Mouse (Mus musculus) frontal cortex, postnatal 14 days (tissue): ENCODE data around the gene Gan.

Experiments
- DNase-seq, 2 experiments: peaks; one replicate each; pipeline ENCODE4 v3.0.0; 2022; ENCODE audit warnings: low spot score in 2 of 2

The Gan gene

DNA sequence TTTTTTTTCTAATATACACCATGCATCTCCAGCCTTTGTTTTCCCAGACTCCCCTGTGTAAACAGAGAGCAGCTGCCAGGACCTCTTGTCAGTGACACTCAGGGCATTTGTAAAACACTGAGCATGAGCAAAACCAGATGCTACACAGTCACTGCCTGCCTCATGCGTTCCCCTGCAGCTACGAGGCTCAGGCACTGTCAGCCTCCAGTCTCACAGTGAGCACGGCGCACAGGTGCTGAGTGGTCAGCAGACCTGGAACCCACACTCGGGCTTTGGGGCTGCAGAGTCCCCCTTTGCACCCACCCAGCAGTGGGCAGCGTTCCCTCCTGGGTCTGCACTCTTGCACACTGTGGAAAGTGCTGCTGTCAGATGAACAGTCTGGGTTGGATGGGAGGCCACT, 41.7 kb downstream of the Gan start:
- no peak for DNase-seq

DNA sequence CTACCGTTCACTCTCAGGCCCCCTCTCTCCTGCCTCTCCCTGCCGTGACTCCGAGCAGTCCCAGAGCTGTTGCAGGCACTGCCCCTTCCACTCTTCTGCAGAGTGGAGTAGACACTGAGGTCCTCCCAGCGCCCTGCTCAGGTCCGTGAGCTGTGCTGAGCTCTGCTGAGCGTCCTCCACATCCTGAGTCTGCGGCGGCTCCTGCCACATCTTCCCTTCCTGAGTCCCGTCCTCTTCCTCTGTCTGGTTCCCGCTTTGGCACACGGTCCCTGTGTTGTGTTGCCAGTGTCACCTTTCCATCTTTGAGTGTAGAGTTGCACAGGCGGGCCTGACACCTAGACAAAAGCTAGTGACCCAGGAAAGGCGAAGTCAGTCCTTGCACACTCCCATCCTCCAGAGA, 42.4 kb downstream of the Gan start:
- DNase-seq, result no peak

DNA sequence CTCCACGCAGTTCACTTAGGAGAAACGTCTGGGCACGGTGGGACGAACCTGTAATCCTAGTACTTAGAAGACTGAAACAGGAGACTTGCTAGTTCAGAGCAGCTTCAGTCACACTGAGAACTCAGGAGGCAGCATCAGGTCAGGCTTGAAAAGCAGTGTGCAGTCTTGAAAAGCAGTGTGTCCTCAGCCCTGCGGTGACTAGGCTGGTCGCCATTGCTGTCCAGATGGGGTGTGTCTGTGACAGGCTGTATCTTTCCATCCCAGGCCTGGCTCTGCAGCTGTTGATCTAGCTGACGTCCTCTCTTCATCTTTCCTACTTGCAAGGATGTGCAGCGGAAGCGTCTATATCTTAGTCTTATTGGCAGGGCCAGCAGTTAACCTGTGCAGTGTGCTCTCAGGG, 42.9 kb downstream of the Gan start:
- no peak for DNase-seq

DNA sequence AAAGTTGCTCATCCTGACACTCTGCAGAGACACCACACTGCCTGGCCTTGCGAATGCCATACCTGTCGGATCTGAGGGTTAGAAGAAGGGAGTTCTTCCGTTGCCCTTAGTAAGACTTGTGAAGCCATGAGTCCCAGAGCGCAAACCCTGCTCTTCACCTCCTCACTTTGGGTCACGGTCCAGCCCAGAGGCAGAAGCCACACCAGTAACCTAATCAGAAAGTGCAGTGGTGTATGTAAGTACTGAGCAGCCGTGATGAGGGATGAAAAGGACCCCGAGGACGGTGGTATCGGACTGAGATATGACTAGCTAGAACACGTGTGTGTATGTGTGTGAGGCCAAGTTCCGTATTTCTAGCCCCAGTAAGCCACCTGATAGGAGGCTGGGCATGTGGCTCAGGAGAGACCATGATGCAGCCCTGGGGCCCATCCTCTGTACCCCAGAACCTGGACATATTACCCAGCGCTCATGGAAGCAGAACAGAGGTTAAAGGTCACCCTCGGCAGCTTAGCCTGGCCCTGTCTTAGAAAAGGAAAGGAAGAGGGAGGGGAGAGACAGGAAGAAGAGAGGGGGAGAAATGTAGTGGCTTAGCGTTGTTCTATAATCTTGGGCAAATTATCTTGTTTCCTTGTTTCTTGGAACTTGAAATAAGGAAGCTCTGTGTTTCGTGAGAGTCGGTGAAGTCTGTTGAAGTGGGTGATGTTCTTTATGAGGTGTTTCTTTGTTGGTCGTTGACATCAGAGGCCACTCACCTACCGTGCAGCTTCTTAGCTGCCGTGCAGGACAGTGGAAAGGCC, 43.5 kb downstream of the Gan start:
- no peak for DNase-seq

DNA sequence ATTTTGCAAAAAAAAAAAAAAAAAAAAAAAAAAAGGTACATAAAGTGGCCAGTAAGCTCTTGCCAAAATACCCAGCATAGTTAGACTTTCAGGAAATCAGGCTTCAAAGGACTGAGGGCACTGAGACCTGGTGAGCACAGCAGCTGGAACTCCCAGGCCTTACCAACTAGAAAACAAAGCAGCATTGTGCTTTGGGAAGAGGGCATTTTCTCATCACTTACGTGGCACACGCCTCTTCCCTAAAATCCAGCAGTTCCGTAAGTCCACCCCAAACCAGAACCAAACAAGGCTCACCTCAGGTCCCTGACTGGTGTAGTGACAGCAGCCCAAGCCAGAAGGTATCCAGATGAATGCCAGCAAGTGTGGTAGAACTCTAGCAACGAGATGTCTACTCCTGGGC, 45.1 kb downstream of the Gan start:
- DNase-seq, result no peak

DNA sequence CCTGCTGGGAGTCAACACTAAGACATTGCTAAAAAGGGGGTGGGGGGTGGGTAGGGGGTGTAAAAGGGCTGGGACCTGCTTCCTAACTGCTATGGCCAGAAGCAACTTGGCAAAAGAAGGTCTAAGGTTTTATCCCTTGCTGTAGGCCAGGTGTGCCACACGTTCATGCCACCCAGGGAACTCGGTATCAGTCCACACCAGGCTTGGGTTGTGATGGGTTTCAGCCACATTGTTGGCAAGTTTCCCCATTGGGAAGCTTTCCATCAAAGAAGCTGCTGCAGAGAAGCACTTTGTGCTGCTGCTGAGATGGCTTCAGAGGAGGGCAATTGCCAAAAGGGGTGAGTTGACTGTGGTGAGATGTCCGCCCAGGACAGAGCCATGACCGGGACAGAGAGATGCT, 47.9 kb downstream of the Gan start:
- DNase-seq, result no peak

DNA sequence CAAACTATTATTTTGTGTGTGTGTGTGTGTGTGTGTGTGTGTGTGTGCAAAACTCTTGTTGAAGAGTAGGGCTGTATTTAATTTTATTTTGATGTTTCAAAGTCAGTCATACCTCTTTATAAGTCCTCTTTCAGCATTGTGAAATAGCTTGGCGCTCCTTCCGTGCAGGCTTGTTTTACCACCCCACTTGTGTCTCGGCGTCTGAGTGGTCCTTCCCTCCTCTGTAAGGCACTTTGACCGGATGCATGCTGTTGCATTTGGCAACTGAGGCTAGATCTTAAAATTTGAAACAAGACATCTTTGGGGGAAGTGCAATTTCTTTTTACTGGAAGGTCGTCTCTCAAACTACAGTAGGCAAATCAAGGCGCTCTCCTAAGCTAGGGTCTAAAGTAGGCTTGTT, 48.7 kb downstream of the Gan start:
- no peak for DNase-seq

DNA sequence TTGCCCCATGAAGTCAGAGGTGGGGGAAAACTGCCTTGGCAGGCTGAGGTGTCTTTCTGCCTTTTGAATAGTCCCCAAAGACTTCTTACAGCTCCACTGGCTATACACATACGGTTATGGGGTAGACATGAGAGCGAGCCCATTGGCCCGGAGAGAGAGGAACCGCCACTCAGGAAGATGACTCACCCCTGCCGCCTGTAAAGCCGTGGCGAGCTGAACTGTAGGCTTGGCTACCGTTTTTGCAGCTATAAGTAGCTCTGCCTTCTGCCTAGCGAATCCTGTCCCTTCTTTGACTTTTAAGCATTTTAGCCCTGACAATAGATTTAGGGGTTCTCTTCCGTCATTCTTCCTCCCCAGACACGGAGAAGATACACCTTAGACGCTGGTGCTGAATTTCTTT, 51.2 kb downstream of the Gan start:
- DNase-seq, result no peak

DNA sequence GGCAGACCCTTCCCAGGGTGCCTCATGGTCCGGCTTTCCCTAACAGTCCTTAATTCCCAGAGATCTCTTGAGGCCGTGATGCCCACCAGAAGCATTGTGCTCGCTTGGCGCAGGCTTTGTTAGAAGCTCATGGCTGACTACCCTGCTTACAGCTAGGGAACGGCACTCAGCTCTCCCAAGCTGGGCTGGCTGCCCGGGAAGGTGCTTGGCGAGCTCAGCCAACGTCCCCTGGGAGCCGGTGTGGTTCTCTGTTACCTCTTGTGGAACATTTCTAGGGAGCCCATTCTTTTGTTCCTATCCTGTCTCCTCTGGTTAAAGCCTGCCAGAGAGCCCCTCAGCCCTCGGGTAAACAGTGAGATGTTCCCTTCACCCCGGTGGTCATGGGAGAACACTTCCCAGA, 54.2 kb downstream of the Gan start:
- DNase-seq, result no peak

DNA sequence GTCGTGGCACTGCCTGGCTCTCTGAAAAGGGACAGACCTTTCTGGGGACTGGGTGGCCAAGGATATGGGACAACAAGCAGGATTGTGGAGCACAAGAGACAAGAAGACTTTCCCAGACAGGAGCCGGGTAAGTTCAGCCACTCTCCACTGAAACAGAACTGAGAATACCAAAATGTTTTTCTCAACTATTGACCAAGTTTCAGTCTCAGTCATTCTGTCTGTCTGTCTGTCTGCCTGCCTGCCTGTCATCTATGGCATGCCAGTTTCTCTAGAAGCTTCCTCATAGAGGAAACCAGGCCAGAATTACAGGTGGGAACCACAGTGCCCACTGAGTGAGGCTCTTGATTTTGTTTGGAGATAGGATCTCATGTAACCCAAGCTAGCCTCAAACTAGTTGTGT, 59.8 kb downstream of the Gan start:
- no peak for DNase-seq

DNA sequence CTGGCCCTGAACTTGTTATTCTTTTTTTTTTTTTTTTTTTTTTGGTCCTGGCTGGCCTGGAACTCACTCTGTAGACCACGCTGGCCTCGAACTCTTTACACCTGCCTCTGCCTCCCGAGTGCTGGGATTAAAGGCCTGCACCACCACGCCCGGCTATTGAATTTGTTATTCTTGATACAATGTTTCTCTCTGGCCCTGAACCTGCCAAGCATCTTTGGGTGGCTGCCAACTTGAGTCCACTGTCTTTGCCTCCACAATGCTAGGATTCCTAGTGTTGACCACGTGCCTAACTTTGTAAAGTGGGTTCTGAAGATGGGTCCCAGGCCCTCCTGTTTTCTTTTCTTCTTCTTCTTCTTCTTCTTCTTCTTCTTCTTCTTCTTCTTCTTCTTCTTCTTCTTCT, 64.5 kb downstream of the Gan start:
- DNase-seq, result no peak

DNA sequence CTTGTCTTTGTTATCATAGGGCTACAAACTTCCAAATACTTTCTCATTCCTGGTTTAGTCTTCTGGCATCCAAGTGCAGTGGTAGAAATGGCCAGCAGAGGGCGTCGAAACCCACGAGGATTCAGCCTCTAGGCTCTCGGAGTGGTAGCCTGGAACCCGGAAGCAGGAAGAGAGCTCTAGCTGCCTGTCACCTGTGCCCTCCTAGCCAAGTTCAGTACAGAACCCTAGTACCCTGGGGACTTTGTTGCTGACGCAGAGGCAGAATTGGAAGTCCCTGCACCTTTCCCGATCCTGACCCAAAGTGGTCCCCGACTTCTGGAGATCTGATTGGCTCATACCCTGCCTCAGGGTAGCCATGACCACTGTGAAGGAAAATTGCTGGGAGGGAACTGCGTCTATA, 66.7 kb downstream of the Gan start:
- DNase-seq, result peak; percentile 51 to 88

DNA sequence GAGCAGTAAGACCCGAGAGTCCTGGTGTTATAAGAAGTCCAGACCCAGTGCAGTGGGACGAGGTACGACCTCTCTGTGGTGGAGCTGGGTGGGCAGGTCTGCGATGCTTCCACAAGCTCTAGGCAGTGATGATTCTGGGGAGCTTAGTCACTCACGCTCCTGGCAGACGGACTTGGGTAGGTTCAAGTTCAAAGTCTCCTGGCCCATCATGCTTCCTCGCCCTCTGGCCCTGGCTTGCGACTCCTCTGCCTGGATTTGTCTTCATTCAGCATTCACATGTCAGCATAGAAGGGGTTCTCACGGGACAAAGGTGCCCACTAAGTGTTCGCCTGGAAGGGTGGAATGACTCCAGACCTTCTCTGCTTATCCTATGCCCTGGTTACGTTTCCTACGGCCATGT, 68.4 kb downstream of the Gan start:
- DNase-seq, result no peak

DNA sequence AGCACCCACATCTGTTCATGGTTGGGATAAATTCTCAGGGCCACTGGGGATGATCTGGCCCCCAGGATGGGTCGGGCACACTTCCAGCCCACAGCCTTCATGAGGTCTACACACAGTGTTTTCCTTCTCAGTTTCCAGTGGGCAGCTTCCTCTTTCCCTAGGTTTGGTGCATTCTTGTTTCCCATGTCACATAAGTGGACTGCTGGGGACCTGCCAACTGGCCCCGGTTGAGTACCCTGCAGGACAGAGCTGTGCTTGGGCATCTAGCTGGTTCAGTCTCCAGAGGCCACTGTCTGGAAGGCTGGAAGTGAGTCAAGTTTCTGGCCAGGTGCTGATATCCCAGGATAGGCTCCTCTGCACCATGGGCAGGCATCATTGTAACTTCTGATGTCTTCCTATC, 69.4 kb downstream of the Gan start:
- no peak for DNase-seq

DNA sequence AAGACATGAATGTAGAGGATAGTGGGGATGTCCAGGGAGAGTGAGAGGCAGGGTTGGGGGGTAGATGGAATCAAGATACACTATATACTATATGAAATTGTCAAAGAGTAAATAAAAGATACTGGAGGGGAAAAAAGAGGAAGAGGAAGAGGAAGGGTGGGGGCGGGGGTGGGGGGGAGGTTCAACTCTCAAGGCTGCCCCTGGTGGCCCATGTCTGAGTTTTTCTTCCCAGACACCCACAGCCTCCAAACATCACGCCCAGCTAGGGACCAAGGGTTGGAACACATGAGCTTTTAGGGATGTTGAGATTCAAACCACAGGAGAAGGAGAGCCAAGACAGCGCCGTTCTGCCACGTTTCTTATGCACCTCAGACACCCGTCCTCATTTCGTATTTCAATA, 75.3 kb downstream of the Gan start:
- no peak for DNase-seq

DNA sequence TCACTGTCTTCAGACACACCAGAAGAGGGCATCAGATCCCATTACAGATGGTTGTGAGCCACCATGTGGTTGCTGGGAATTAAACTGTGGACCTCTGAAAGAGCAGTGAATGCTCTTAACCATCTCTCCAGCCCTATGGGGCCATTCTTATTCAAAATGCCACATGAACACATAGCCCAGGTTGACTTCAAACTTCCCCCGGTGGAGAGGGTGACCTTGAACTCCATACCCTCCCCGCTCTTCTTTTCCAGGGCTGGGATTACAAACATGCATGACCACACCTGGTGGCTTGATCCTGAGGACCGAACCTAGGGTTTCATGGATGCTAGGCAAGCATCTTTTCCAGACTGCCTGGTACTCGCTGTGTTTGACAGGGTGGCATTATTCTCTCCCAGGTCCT, 78.6 kb downstream of the Gan start:
- no peak for DNase-seq

DNA sequence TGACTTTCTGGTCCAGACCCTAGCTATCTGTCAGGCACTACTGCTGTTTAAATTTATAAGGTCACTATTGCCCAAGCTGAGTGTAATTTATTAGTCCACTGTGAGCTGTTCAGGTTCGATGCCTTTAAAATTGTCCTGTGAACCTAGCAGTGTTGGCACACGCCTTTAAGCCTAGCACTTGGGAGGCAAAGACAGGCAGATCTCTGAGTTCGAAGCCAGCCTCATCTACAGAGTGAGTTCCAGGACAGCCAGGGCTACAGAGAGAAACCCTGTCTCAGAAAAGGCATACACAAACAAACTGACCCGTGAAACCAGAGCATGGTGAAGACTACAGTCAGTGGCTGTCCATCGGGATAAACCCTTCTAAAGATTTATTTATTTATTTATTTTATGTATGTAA, 82.4 kb downstream of the Gan start:
- no peak for DNase-seq

DNA sequence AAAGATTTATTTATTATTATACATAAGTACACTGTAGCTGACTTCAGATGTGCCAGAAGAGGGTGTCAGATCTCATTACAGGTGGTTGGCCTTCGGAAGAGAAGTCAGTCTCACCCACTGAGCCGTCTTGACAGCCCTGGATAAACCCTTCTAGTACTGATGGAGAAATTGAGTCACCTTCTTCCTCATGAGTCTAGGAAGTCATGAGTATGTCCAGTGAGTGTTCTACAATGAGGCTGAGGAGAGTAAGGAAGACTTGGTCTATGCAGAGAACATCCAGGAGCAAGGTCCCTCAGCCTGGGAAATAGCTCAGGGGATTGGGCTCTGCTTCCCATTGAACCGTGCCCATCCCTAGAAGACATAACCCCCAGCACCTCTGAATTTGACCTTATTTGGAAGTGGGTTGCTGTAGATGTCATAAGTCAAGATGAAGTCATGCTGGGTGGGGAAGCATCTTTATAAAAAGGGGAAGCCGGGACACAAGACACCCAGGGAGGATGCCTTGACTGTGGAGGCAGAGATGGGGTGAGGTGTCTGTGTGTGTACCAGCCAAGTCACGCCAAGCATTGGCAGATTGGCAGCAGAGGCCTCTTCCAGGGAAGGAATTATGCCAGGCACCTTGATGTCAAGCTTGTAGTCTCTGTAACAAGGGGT, 83.0 kb downstream of the Gan start:
- no peak for DNase-seq

DNA sequence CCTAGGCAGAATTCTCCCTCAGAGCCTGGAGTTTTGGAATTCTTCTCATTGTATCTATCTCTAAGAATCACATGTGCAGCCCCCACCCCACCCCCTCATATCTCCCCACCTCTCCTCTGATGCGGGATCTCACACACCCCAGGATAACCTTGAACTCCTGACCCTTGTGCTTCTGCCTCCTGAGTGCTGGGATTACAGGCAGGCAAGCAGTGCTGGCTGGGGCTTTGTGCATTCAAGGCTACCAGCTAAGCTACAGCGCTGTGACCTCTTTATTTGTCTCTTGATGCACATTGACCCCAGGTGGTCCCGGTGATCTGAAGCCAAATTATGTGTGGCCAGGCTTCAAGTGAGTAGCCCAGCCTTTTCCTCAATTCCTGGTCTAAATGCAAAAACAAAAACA, 83.9 kb downstream of the Gan start:
- DNase-seq, result no peak

DNA sequence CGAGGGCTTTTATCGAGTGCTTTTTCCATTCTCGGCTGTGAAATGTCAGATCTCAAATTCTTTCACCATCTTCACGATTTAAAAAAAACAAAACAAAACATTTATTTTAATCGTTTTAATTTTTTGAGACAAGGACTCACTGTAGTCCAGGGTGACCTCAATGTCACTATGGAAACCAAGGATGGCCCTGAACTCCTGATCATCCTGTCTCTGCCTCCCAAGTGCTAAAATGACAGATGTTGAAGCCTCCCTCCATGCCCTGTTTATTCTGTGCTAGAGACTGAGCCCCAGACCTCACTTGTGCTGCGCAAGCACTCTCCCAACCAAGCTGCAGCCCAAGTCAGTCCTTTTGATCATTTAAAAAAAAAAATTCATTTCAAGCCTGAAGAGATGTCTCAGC, 84.4 kb downstream of the Gan start:
- DNase-seq, result no peak

DNA sequence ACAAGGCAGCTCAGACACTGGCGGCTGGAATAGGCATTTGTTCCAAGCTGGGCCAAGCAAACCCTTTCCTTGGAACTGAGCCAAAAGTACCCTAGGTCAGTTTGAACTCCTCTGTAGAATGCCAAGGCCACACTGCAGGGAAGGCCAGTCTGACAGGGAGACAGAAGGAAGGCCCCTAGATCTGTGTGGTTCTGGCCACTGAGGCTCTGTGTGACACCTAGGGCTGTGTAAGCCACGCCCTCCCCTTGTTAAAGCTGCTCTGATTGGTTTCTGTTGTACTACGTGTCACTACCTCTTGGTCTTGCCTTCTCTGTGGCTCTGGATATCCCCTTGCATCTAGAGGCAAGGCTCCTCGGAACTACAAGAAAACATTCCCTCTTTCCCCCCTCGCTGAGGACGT, 86.7 kb downstream of the Gan start:
- no peak for DNase-seq

DNA sequence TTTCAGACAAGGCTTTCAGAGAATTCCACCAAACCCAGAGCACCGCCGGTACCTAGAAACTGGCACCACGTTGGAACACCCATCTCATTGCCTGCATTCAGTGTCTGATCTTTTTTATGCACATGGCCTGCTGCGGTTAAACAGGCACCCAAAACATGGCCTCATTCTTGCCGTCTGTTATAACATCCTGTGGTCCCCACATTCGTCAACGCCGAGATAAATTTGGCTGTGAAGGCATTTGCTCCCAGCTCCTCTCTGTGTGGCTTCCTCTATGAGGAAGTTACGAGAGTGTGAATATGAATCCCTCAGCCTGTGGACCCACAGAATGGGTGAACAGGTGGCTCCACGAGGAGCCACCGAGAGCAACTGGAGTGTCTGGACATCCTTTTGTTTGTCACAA, 90.4 kb downstream of the Gan start:
- no peak for DNase-seq

DNA sequence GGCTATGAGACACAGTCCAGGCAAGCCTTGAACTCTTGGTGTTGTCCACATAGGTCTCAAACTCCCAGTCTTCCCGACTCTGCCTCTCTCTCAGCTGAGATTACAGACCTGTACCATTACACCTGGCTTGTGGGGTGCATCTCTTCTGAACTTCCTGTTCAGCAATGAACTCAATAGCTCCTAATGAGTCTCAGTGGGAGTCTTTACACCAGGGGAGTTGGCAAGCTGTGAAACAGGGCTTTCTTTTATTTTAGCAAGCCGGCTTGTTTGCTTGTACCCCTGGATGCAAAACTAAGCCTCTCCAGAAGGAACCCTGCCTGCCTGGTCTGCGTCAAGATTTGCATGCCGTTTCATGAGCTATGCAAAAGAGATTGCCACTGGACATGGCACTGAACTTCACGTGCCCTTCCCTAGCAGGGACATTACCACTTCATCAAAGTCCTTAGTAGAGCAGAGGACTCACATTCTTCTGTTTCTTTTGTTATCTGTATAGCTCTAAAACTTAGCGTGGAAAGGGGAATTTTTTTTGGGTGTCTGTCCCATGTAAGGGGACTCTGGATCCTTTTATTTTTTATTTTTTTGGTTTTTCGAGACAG, 93.2 kb downstream of the Gan start:
- no peak for DNase-seq
